Mouse (Mus musculus): ENCODE data around the gene Clic4. TPM values are rescaled to one million over a fixed set of nuclear protein-coding genes. Genes with fewer than 3 reads are reported as not detected.

Gene Clic4
- polyA plus RNA-seq, 3 experiments from 2014 or later, result 3.9 to 7.5 (median 6.4) TPM

DNA sequence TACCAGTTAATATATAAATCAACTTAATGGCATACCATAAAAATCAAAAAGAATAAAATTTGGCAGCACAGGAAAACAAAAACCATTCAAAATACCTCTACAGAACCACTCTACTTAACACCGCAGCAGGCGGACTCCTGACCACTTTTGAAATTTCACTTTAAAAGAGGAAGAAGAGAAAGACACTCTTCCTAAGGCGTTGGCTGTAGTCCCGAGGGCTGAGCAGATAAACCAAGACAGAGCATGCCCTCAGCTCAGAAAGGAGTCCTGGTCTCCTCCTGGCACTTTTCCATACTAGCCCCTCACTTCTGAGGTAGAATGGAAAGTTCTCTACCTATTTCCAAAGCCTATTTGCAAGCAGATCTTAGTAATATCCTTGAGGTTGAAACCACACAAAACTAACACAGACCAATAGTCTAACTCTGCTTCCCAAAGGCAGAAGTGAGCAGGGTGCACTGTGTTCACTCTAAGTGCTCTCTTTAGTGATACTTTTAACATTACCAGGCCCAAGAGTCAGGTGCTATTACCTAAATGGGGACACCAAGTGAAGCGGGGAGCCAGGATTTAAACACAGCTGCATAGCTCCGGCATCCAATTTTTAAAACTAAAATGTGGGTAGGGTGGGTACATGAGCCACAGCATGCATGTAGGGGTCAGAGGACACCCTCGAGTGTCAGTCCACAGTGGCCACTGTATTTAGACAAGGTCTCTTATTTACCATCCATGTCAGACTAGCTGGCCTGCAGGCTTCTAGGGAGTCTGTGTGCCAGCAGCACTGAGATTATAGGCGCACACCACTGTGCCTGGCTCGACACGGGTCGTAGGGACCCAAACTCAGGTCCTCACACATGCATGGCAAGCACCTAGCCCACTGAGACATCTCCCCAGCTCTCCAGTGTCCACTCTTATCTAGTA lies 15.8 kb downstream of the Clic4 start:
- ATAC-seq, result no peak

DNA sequence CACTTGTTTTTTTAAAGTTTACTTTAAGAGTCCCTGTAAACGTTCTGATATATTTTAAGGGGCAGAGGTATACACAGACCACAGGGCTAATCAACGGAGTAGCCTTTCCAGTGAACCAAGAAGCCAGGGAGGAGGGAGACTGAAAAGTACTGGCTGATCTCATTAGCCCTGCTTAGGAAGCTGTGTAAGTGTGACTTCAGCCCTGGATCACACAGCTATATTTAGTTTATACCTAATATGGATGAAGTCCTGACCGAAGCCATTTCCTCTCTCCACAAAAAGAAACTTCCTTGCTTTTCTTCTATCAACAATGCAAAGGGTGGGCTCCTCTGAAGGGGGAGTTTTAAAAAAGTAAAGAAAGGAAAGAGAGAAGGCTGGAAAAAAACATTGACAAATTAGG lies 17.8 kb downstream of the Clic4 start:
- ATAC-seq, result no peak

DNA sequence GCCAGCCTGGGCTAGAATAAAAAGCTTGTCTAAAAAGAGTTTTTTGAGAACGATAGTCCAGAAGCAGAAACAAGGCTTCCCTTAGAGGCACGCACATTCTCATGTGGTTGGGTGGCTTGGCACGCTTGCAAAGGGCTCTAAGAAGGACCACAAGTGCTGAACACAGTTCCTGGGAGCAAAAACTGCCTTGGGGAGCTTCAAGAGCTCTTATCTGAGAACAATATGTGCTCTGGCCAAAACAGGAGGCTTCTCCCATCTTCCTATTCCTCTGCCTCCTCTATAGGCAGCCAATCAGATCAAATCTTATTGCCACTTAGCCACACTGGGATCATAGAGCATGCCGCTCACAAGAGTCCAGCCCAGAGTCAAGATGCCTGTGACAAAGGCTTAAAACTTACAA lies 18.3 kb downstream of the Clic4 start:
- no peak for ATAC-seq

DNA sequence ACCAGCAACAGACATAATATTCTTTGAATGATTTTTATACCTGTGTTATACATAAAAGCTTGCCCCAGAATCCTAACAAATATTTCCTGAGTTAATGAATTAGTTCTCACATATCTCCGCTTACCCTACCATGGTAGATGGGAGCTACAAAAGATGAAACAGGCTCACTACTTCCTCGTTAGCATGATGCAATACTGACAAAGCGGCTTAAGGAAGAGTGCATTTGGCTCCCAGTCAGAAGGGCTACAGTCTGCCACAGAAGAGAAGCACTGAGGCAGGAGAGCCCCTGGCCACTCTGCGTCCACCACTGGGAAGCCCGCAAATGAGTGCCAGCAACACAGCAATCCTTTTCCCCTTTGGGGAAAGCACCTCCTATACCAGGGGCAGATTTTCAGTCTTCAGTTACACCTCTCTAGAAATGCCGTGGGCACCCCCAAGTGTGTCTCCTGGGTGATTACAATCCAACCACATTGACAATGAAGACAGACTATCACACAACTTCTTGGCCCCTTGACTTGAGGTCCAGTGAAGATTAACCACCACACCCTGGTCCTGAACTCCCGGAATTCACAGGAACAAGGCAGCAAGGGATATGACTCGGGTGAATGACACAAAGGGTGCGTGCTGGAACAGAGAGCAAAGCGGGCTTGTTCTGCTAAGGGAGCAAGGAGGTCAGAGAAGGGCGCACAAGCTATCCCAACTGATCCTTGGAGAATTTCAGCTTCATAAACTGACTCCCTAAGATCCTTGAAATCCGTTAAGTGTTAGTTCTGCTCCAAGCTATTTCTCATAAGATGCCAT lies 19.2 kb downstream of the Clic4 start:
- ATAC-seq, result no peak

DNA sequence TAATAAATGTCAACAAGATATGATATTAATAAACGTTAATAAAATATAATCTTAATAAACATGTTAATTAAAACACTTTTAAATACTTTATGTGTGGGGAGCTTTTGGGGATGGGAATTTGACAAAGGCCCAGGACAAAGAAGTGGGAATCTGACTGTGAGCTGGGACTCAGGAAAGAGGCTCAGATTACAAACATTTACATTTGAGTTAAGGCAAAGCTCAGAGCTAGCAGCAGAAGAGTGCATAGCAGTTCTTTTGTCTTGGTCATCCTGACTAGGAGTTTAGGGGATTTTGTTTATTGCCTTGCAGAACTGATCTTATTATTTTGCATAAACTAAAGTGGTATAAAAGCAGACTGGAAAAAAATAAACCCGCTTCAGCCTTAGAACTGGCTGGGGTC lies 20.8 kb downstream of the Clic4 start:
- no peak for ATAC-seq

DNA sequence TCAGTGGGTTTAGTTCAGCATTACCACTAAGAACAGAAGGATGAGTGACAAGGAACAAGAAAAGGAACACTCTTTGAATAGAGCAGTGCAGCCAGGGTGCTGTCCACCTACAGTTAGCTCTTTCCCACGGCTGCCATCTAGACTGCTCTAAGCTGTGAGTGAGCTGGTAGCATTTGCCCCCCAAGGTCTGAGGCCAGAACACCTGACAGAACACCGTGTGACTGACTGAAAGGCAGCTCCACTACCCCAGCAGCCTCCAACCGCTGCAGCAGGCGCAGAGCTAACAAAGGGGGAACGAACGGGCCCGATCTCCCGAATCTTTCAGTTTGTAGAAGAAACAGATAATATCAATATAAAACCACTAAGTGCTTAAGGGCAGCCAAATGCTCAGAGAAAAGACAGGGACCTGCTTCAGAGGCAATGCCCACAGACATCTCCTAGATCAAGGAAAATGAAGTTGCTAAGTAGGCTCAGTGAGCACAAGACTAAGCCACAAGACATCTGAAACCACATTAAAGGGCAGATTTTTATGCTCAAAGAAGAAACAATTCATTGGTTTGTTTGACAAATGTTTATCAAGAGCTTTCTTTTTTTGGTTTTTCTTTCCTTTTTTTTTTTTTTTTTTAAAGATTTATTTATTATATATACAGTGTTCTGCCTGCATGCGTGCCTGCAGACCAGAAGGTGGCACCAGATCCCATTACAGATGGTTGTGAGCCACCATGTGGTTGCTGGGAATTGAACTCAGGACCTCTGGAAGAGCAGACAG lies 24.2 kb downstream of the Clic4 start:
- ATAC-seq, result peak; percentile 92

DNA sequence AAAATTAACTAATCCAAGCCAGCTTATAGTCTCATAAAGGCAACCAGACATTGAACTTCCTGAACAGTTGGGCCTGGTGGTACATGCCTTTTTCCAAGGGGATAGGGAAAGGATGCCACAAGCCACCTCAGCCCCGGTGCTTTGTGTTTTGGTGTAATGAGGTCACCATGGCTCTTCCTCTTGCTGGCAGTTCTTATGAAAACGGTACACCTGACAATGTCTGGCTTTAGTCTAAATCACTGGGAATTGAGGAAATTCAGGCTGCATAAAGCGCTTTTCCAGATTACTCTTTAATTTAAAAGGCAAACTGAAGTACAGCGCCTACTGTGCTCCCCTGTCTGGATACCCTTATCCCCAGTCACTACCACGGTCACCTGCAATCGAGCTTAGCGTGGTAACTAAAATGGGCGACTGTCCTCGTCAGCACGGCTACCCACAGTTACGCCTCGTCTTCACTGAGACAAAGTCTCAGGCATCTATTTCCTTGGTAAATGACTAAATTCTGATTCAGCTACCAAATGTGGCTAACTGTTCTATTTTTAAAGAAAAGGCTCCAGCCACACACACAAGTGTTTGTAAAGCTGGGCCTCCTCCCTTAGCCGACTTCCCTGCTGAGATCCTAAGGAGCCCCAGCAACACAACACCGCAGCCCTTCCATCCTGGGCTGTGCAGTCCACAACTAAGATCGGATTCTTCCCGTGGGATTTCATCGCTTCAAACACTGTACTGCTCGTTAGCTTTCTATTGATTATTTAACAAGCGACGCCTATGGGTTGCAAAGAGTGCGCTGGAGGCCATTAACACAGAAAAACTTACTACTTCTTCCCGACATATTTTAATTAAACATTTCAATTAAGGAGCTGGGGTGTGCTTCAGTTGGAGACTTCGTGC lies 25.5 kb downstream of the Clic4 start:
- no peak for ATAC-seq

DNA sequence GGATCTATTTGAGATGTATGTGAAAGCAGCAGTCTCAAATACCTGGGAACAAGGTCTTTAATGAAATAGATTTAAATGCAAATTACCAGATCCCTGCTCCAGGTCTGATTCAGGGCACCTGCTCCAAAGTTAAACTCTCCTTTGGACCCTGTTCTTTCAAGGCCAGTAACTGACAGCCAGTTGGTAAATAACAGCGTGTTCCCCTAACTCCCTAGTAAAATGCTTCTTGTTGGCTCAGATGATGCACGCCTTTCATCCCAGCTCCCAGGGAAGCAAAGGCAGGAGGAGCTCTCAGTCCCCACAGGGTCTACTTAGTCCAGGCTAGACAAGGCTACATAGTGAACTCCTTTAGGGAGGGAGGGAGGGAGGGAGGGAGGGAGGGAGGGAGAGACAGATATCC lies 26.2 kb downstream of the Clic4 start:
- no peak for ATAC-seq

DNA sequence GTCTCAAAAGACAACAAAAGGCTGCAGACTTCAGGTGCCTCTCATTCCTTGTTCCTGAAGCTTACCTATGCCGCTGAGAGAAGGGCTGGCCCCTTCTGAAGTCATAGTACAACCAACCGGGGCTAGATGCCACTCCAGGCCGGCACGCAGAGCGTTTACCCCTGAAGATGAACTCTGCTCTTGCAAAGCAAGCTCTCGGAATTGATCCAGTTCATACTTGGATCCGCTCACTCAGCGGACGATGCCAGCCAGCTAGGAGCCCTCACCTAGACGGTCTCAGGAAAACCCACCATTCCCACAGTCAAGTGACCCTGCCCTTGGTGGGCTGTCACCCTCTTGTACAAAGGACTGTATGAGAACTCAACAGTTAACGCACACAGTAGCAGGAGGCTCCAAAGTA lies 26.8 kb downstream of the Clic4 start:
- ATAC-seq, result no peak

DNA sequence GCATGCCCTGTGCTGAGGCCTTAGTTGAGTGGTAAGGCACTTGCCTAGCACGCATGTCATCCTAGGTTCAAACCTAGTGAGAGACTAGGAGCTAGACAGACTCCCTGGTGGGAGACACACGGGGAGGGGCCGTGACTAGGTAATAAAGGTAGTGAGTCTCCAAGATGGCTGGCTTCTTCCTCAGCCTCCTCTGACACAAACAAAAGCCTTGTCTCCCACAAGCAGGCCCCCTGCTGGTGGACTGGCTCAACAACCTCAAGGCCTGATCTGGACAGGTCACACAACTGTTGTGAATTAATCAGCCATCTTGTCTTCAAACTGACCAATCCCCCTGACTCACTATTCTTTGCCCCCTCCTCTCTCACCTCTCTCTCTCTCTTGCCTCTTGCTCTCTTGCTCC lies 28.3 kb downstream of the Clic4 start:
- no peak for ATAC-seq

DNA sequence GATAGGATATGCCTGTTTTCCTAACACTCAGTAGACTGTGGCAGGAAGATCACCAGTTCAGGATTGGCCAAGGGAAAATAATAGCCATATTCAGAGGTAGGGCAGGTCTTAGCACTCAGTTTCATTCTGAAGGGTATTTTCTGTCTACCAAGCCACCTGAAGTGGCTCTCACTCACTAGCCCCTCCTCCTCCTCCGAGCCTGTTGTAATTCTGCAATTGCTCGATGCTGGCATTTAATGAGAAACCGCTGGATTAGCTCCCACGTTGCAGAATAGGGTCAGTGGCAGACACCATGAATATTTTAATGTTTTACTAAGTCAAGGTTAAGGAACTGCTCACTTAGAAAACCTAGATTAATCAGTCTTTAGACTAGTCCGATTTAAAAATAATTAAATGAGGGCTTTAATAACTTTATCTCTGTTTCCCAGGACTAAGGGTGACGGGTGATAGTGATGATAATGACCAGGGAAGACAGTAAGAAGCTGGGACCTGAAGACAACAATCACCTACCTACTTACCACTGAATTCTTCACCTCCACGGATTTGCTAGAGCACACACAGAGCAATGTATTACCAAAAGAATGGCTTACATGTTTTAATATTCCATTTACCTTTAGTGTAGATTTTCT lies 29.6 kb downstream of the Clic4 start:
- ATAC-seq, result no peak

DNA sequence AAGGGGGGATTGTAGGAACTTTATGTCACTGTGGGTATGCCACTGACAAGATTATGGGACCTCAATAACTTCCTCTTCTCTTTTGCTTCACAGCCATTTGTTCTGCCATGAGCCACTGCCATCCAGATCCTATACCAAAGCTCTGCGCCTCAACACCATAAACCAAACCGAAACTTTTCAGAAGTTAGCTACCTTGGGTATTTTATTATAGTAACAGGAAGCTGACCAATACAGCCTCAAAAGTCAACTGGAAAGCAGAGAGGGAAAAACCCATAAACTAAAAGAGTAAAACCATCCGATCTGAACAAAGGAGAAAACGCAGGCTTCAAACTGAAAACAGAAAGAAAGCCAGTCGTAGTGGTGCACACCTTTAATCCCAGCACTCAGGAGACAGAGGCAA lies 30.2 kb downstream of the Clic4 start:
- ATAC-seq, result peak; percentile 21

DNA sequence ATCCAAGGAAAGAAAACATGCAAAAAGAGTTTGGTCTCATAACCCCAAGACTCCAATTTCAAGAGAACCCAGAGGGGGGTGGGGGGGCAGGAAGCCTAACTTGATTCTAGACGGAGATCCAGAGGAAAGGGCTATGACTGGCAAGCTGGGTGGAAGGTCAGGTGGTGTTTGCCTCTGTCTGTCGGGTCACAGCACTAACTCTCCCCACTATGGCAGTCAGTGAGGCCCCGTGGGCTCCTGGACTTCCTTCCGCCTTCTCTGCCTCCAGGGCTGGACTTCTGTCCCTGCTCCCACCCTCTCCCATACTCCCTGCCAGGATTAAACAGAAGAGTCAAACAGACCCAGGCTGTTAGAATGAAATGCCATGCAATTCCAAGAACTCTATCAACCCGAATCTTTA lies 30.9 kb downstream of the Clic4 start:
- no peak for ATAC-seq

DNA sequence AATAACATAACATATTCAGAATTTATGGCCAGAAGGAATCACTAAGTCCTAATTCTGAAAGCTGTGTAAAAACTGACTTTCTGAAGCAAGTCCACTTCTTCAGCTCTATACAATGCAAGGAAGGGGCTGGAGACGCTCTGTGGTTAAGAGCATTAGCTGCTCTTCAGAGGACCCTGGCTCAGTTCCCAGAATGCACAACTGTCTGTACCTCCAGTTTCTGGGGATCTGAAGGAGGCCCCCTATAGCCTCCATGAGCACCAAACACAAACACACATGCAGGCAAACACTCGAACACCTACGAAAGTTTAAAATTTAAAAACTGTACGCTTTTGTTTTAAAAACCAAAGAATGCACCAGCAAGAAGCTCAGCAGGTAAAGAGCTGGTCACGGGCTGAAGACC lies 31.5 kb downstream of the Clic4 start:
- no peak for ATAC-seq

DNA sequence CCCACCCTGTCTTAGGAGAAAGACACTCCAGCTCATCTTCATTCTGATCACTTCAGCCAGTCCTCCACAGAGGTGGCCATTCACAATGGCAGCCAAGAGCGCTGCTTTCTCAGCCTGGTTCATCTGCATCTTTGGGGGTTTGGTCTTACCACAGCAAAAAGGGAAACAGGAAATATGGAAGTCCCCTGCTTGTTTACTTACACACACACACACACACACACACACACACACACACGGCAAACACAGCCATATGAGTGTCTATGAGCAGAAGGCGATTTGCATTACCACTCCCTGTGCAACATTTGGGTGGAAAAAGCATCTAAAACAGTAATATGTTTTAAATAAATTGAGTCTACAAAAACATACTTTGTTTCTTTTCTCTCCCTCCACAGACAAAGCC lies 32.3 kb downstream of the Clic4 start:
- peak; percentile 50 for ATAC-seq

DNA sequence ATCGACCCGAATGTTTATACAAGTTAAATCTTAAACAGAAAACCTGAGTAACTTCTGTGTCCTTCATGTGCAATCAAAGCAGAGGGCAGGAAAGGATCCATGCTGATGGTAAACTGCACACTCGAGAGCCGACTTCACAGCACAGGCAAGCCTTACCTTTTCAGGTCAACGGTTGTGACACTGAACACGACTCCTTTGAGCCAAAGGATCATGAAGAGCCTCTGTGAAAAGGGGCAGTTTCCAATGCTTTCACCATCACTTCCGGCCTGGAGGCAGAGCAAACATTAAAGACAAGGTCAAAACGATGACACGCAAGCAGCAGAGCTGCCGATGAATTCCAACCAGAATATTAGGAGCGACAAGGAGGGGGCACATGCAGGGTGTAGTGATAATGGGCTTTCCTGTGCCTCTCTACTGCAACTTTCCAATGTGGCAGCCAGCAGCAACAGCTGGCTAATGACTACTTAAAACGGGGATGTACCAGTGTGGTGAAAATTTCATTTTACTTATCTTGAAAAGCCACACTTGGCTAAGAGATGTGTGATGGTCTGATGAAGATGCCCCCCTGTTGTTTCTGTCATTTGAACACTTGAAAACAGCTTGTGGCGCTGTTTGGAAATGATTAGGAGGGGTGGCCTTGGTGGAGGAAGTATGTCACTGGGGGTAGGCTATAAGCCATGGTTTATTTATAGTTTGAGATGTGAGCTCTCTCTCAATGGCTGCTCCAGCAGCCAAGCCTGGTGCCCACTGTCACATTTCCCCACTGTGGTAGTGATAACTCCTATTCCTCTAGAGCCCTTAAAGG lies 33.7 kb downstream of the Clic4 start:
- ATAC-seq, result no peak

DNA sequence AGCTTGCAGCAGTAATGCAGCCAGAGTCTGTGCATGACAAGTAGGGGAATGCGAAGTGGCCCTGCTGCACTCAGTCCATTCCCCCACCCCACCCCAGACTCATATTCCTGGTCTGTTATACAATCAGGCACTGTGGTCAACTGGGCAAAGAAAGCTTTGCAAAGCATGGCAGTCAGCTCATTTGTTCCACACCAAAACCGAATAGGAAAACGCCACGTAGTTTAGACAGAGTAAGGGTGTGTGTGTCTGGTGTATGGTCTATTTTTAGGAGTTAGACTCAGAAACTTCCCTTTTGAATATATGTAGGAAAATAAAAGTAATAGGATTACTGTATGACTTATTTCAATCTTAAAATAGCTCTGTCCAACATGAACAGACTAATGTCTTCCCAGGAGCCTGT lies 36.0 kb downstream of the Clic4 start:
- no peak for ATAC-seq

DNA sequence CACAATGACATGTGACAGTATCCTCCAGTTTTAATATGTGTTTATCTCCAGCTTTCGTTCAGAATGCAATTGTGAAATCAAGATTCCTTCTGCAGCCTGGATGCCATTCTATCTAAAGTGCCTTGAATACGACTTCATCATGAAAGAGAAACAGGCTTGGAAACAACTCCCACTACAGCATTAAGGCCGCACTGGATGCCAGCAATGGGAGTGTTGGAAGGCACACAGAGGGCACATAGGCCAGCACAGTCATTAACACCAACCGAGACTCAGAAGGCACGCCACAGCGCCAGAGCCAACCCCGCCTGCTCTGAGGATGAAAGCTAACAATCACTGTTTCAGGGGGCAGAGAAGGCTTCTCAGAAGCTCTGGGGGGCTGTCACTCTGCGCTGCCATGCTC lies 37.1 kb downstream of the Clic4 start:
- no peak for ATAC-seq

DNA sequence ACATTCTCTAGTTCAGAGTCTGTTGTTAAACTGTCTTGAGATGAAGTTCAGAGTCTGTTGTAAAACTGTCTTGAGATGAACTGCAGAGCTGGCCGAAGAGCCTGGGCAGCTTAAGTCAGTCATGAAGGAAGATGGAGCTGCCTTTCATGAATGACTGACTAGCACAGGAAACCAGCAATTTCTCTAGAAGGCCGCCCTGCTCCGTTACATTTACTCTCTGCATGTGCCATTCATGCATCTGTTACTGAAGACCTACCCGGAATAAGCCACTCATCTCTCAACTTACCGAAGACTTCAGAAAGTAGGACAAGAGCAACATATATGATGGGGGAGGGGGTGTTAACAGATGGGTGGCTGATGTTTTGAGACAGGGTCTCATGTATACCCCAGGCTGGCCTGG lies 40.1 kb downstream of the Clic4 start:
- no peak for ATAC-seq

DNA sequence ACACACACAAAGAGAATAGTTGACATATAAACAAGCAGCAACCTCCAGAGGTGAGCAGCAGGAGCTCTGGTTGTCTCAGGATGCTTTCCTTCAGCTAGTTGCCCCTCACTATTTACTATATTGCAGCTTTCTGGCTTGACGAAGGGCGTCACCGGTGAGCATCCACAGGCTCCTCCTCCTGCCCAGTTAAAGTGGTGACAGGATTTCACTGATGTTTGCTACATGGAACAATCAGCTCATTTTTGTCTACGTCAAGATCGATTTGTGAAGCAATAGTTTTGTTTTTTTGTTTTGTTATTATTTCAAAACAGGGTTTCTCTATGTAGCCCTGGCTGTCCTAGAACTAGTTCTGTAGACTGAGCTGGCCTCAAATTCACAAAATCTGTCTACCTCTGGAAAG lies 41.1 kb downstream of the Clic4 start:
- ATAC-seq, result no peak

DNA sequence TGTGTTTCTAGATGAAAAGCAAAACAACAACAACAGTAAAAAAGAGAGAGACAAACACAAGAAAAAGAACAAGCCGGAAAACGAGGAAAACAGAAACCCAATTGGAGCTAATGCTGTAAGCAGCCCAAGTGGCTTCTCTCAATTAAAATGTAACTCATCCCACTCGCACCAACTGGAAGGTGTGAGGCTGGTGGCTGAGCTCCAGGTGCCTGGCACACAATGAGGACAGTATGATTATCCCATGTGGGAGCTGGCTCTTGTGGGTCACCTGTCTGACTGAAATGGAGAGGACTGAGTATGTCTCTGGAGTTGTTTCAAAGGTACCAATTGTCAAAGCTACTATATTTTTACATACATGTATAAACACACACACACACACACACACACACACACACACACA lies 41.5 kb downstream of the Clic4 start:
- ATAC-seq, result no peak

Data from inflammation-experienced regulatory T-cells, adult 6 months (primary cell).